Mouse (Mus musculus): ENCODE data around the gene Tbc1d4.

Gene Tbc1d4

GRCm38 (mm10) chr14:101488264-101488810 lies 120.7 kb downstream of the Tbc1d4 start:
- DNase-seq: no peak

GRCm38 (mm10) chr14:101486550-101486949 lies 122.4 kb downstream of the Tbc1d4 start:
- DNase-seq: no peak

GRCm38 (mm10) chr14:101483230-101483629 lies 125.8 kb downstream of the Tbc1d4 start:
- no peak for DNase-seq

GRCm38 (mm10) chr14:101482270-101482669 lies 126.7 kb downstream of the Tbc1d4 start:
- peak in 1 of 2 experiments; percentile 46 for DNase-seq

GRCm38 (mm10) chr14:101481165-101481564 lies 127.8 kb downstream of the Tbc1d4 start:
- DNase-seq: no peak

- DNase-seq: no peak
Observed at GRCm38 (mm10) chr14:101480541-101480940, 128.4 kb downstream of the Tbc1d4 start.

GRCm38 (mm10) chr14:101477827-101478220 lies 131.2 kb downstream of the Tbc1d4 start:
- DNase-seq: no peak

- no peak for DNase-seq
Observed at GRCm38 (mm10) chr14:101477081-101477826, 131.7 kb downstream of the Tbc1d4 start.

- DNase-seq: no peak
Observed at GRCm38 (mm10) chr14:101469475-101470093, 139.4 kb downstream of the Tbc1d4 start.

GRCm38 (mm10) chr14:101468143-101468542 lies 140.8 kb downstream of the Tbc1d4 start:
- no peak for DNase-seq

GRCm38 (mm10) chr14:101467532-101467931 lies 141.5 kb downstream of the Tbc1d4 start:
- no peak for DNase-seq

GRCm38 (mm10) chr14:101466521-101466920 lies 142.5 kb downstream of the Tbc1d4 start:
- DNase-seq: no peak

- DNase-seq: no peak
Observed at GRCm38 (mm10) chr14:101465893-101466292, 143.1 kb downstream of the Tbc1d4 start.

GRCm38 (mm10) chr14:101460768-101461167 lies 148.2 kb downstream of the Tbc1d4 start:
- peak in 1 of 2 experiments; percentile 40 for DNase-seq

GRCm38 (mm10) chr14:101452915-101453314 lies 156.1 kb downstream of the Tbc1d4 start:
- no peak for DNase-seq

GRCm38 (mm10) chr14:101447857-101448256 lies 161.1 kb downstream of the Tbc1d4 start:
- no peak for DNase-seq

- no peak for DNase-seq
Observed at GRCm38 (mm10) chr14:101445205-101445604, 163.8 kb downstream of the Tbc1d4 start.

GRCm38 (mm10) chr14:101437925-101438324 lies 171.1 kb downstream of the Tbc1d4 start:
- no peak for DNase-seq

GRCm38 (mm10) chr14:101430536-101430935 lies 178.5 kb downstream of the Tbc1d4 start:
- DNase-seq: no peak

GRCm38 (mm10) chr14:101428805-101429516 lies 180.0 kb downstream of the Tbc1d4 start:
- no peak for DNase-seq

- no peak for DNase-seq
Observed at GRCm38 (mm10) chr14:101417679-101418078, 191.3 kb downstream of the Tbc1d4 start.

All from spleen, adult 18-20 months (tissue).